Mouse (Mus musculus) hindbrain, embryonic 11.5 days (tissue): ENCODE data around the gene Eif5b. TPM values are rescaled to one million over a fixed set of nuclear protein-coding genes. Genes with fewer than 3 reads are reported as not detected.
"Not testable (repeated sequence)": the region's sequence is repeated elsewhere in the genome, so short reads cannot be mapped to it uniquely, and the experiment has no call there.

Experiments used
- ATAC-seq: fragments of 200-750 bp; cut with Nextera tagmentation; 2 replicates; pipeline ENCODE4 v1.8.0; 2017; ENCODE audit warnings: mild to moderate bottlenecking, moderate TSS enrichment, moderate library complexity; ENCODE audit not compliant: low FRiP score
- DNase-seq: peaks from one replicate; pipeline ENCODE4 v3.0.0-alpha.2; 2015; ENCODE audit warnings: low spot score
- H3K27ac ChIP-seq: fragments of 300-500 bp; sonication (generic); 2 replicates; pipeline ENCODE4 v1.5.1; 2014; ENCODE audit warnings: mild to moderate bottlenecking, low read depth, low read length
- H3K27me3 ChIP-seq: fragments of 300-500 bp; sonication (generic); 2 replicates; pipeline ENCODE4 v1.6.1; 2014; ENCODE audit warnings: mild to moderate bottlenecking, low read length, moderate library complexity, mixed read lengths; ENCODE audit not compliant: control insufficient read depth, insufficient read depth
- H3K36me3 ChIP-seq: fragments of 300-500 bp; sonication (generic); 2 replicates; pipeline ENCODE4 v1.6.1; 2014; ENCODE audit warnings: mild to moderate bottlenecking, low read length, moderate library complexity, mixed read lengths; ENCODE audit not compliant: control insufficient read depth, insufficient read depth
- H3K4me1 ChIP-seq: fragments of 300-500 bp; sonication (generic); replicated peaks from 2 replicates; pipeline ENCODE4 v1.6.1; 2014; ENCODE audit warnings: low read length, mixed read lengths; ENCODE audit not compliant: control insufficient read depth, insufficient read depth
- H3K4me2 ChIP-seq: fragments of 300-500 bp; sonication (generic); replicated peaks from 2 replicates; pipeline ENCODE4 v1.6.1; 2014; ENCODE audit warnings: mild to moderate bottlenecking, low read depth, low read length
- H3K4me3 ChIP-seq: fragments of 300-500 bp; sonication (generic); 2 replicates; pipeline ENCODE4 v1.5.1; 2014; ENCODE audit warnings: low read depth, low read length
- H3K9ac ChIP-seq: fragments of 300-500 bp; sonication (generic); 2 replicates; pipeline ENCODE4 v1.6.1; 2014; ENCODE audit warnings: low read depth, low read length
- H3K9me3 ChIP-seq: fragments of 300-500 bp; sonication (generic); 2 replicates; pipeline ENCODE4 v1.6.1; 2016; ENCODE audit warnings: low read length; ENCODE audit not compliant: control insufficient read depth
- WGBS: fragments of 180-500 bp; shearing (Covaris S2); extraction: QIAGEN DNeasy Blood & Tissue Kit; methylation state at CpG from one replicate; pipeline ENCODE4 v1.1.7; 2014; 5-methylcytosine and 5-hydroxymethylcytosine counted together
- polyA plus RNA-seq: library from polyadenylated mRNA; unstranded; fragments of >200 nt; fragmentation: Nextera tagmentation; extraction: Ambion mirVana; gene quantifications from 2 replicates; pipeline ENCODE4 v1.2.1, GENCODE M21; 2014

Eif5b gene
- polyA plus RNA-seq, 1 experiment from 2014 or later, result 34.0 TPM

DNA sequence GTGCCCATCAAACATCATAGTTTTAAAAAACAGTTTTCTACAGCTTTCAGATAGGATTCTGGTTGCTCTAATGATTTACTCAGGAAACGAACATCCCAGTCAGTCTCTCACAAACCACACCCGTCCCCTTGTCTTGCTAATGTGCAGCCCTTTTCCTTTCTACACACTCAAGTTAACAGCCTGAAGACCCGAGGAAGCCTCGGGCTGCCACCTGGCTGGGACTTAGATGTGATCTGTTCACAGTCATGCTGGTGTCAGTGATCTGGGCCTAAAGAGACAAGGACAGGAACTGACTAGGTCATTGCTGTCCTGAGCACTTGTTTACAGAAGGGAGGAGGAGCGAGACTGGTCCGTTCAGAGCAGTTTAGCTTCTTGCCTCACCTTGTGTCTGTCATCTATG is 60.6 kb downstream of the Eif5b start:
- ATAC-seq (no peak), DNase-seq (no peak)
- Histone ChIP-seq H3K4me3 (no peak overlapping the region), H3K36me3 (peaks cover 5% of the 10 kb centered on the region; the same call in 1 of the 2 replicates), H3K27me3 (no peaks in the 10 kb centered on the region), H3K4me2 (no peak overlapping the region), H3K9me3 (no peaks in the 10 kb centered on the region), H3K9ac (no peak overlapping the region), H3K4me1 (no peaks in the 10 kb centered on the region), H3K27ac (no peak overlapping the region)
- 84% methylated on average over 6 of the region's 6 CpGs for WGBS

DNA sequence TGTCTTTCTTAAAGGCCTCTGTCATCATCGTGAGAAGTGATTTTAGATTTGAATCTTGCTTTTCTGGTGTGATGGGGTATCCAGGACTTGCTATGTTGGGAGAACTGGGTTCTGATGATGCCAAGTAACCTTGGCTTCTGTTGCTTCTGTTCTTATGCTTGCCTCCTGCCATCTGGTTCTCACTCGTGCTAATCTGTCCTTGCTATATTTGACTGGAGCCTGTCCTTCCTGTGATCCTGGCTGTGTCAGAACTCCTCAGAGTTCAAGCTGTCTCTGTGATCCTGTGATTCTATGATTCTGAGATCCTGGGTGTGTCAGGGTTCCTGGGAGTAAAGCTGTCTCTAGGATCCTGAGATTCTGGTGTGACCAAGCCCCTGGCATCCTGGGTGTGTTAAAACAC is 64.3 kb downstream of the Eif5b start:
- not testable (repeated sequence) for H3K4me3 ChIP-seq, H3K9ac ChIP-seq, H3K27ac ChIP-seq, H3K27me3 ChIP-seq, H3K9me3 ChIP-seq, ATAC-seq, DNase-seq, H3K36me3 ChIP-seq, H3K4me1 ChIP-seq, H3K4me2 ChIP-seq
- 97% methylated on average over 2 of the region's 2 CpGs for WGBS

DNA sequence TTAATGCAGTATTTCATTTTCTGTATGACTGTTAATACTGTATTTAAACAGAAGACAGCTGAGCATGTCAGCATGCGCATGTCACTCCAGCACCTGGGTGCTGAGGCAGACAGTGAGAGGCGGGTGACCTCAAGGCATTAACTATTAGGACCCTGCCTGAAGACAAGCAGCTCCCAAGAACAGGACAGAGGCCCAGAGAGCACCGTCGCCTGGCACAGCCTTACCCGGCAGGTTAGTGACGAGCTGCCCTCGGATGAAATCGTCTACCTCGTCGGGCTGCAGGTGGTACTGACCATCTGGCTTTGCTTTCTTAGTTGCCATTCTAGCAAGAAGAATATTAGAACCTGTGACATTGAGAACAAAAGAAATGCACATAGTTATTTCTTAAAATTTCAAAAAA is 69.5 kb downstream of the Eif5b start:
- WGBS, result 94% methylated on average over 10 of the region's 10 CpGs
- Histone ChIP-seq H3K9ac (no peak overlapping the region), H3K27ac (no peak overlapping the region), H3K4me2 (no peak overlapping the region), H3K9me3 (no peaks in the 10 kb centered on the region), H3K27me3 (no peaks in the 10 kb centered on the region), H3K4me1 (no peaks in the 10 kb centered on the region), H3K36me3 (peaks cover 5% of the 10 kb centered on the region; the same call in 1 of the 2 replicates), H3K4me3 (no peak overlapping the region)
- ATAC-seq, result no peak
- DNase-seq, result no peak

- no peak for DNase-seq
- H3K4me3 ChIP-seq, result no peak overlapping the region
- no peaks in the 10 kb centered on the region for H3K27me3 ChIP-seq
- WGBS, result 84% methylated on average over 8 of the region's 8 CpGs
- H3K4me1 ChIP-seq, result no peaks in the 10 kb centered on the region
- no peak overlapping the region for H3K27ac ChIP-seq
- 0 out of 2 replicates have a peak, but pooled peaks cover 2% of the 10 kb centered on the region for H3K36me3 ChIP-seq
- no peak for ATAC-seq
- no peaks in the 10 kb centered on the region for H3K9me3 ChIP-seq
- no peak overlapping the region for H3K9ac ChIP-seq
- no peak overlapping the region for H3K4me2 ChIP-seq
Observed at GRCm38 (mm10) chr1:38071326-38071725, 73.5 kb downstream of the Eif5b start.

DNA sequence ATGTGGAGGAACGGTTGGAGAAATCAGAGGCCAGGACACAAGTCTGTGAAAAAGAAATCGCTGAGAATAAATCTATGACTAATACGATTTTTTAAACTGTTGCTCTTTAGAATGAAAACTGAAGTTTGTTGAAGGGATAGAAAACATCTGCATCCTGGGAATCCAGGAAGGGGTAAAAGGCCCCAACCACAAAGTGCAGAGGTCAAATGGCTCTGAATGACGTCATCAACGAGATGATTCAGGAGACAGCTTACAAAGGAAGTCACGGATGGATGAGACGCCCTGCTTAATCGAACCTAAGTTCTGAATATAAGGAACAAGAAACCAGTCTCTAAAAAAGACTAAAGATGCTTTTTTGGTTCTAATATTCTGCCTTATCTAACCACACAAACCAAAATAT is 83.5 kb downstream of the Eif5b start:
- DNase-seq (no peak), ATAC-seq (no peak)
- WGBS, result 72% methylated on average over 8 of the region's 8 CpGs
- Histone ChIP-seq H3K9me3 (no peaks in the 10 kb centered on the region), H3K4me3 (no peak overlapping the region), H3K27me3 (no peaks in the 10 kb centered on the region), H3K4me1 (no peaks in the 10 kb centered on the region), H3K4me2 (no peak overlapping the region), H3K27ac (no peak overlapping the region), H3K9ac (no peak overlapping the region), H3K36me3 (no peaks in the 10 kb centered on the region)

GRCm38 (mm10) chr1:38103214-38103613 is 105.4 kb downstream of the Eif5b start:
- Histone ChIP-seq H3K36me3 (no peaks in the 10 kb centered on the region), H3K4me2 (no peak overlapping the region), H3K4me1 (no peaks in the 10 kb centered on the region), H3K9me3 (no peaks in the 10 kb centered on the region), H3K27ac (no peak overlapping the region), H3K27me3 (no peaks in the 10 kb centered on the region), H3K9ac (no peak overlapping the region), H3K4me3 (no peak overlapping the region)
- no peak for ATAC-seq
- DNase-seq, result no peak
- WGBS, result 93% methylated on average over 1 of the region's 1 CpGs

- WGBS, result 67% methylated on average over 3 of the region's 3 CpGs
- no peak overlapping the region for H3K4me2 ChIP-seq
- H3K4me3 ChIP-seq, result no peak overlapping the region
- DNase-seq, result no peak
- no peak for ATAC-seq
- H3K27me3 ChIP-seq, result no peaks in the 10 kb centered on the region
- no peak overlapping the region for H3K27ac ChIP-seq
- H3K9ac ChIP-seq, result no peak overlapping the region
- H3K9me3 ChIP-seq, result no peaks in the 10 kb centered on the region
- no peaks in the 10 kb centered on the region for H3K4me1 ChIP-seq
- H3K36me3 ChIP-seq, result no peaks in the 10 kb centered on the region
Observed at GRCm38 (mm10) chr1:38103813-38104212, 106.0 kb downstream of the Eif5b start.

Other genes starting within 250 kb of the Eif5b start
- 21.4 and 21.7 TPM in 2 replicates for gene Tsga10, start 131.6 kb upstream of the Eif5b start, polyA plus RNA-seq
- gene Lipt1, start 126.3 kb upstream of the Eif5b start, polyA plus RNA-seq, result 7.0 and 9.1 TPM in 2 replicates
- 24.0 and 27.0 TPM in 2 replicates for gene Mitd1, start 107.6 kb upstream of the Eif5b start, polyA plus RNA-seq
- gene Mrpl30, start 107.5 kb upstream of the Eif5b start, polyA plus RNA-seq, result 243 and 247 TPM in 2 replicates
- gene Lyg2, start 81.5 kb upstream of the Eif5b start, polyA plus RNA-seq, result not detected in 2 replicates
- gene Lyg1, start 40.3 kb upstream of the Eif5b start, polyA plus RNA-seq, result not detected in 2 replicates
- 188 TPM in 2 replicates for gene Txndc9, start 117 bp upstream of the Eif5b start, polyA plus RNA-seq
- 26.7 and 36.8 TPM in 2 replicates for gene Rev1, start 131.8 kb downstream of the Eif5b start, polyA plus RNA-seq